Mouse (Mus musculus): ENCODE results near the gene Kiz.

GRCm38 (mm10) chr2:146925846-146926245, 70.2 kb downstream of the Kiz start:
- TF ChIP-seq CTCF (IDR thresholded peaks at IDR 0.05; ENCODE audit: low read depth) (no peak), EP300 (optimal IDR thresholded peaks at IDR 0.05) (no peak)

Data from stomach, postnatal 0 days (tissue).